Mouse (Mus musculus): Measurements from ENCODE around the gene Exph5. TPM values are rescaled to one million over a fixed set of nuclear protein-coding genes. Genes with fewer than 3 reads are reported as not detected.

The Exph5 gene
- polyA plus RNA-seq, 1 experiment, result 2.6 TPM

DNA sequence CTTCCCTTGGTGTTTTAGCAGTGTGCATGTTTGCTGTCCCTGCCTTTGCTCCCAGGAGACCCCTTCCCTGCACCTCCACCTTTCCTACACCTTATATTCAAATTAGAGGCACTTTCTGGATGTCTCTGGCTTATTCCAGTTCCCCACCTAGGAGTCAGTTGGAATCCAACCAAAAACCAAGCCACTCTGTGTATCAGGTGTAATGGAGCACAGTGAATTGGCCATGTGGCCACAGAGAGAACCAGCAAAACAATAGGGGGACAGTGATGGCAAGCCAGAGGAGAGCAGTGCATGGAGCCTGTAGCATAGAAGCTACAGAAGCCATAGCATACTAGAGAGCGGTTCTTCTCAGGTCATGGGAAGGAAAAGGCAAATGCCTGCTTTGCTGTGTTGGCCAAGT, 11.5 kb downstream of the Exph5 start:
- no peaks in the 10 kb centered on the region for H3K36me3 ChIP-seq (ENCODE audit: control insufficient read depth, insufficient read depth, low read length)
- TF ChIP-seq POLR2A (IDR thresholded peaks at IDR 0.05; ENCODE audit: low read depth, low read length), result no peak
- no peak for TF ChIP-seq CTCF (IDR thresholded peaks at IDR 0.05; ENCODE audit: extremely low read depth, insufficient read length, insufficient replicate concordance, low read depth, low read length)
- WGBS, result 100% methylated on average over 1 of the region's 1 CpGs

DNA sequence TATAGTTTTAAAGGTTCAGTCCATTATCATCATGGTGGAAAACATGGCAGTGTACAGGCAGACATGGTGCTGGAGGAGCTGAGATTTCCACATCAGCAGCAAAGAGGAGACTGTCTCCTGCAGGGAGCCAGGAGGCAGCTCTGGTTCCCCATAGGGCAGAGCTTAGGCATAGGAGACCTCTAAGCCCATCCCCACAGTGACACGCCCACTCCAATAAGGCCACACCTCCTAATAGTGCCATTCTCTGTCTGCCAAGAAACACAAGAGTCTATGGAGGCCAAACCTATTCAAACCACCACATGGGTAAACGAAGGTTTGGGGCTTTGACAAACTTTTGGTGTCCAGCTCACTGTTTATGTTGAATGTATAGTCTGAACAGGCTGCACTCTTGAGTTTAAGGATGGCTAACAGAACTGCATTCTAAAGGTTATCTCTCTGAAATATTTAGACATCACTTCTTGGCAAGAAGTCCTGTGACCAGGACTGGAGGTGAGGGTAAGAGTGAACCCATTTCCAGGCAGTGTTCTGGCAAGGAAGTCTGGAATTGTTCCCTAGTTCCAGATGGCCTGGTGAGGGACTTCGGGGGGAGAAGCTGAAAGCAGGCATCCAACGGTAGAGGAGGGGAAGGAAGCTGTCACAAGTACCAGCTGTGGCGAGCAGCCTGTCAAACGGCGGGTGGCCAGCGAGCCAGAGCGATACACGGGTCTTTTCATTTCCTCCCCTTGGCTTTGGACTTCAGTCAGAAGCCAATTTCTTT, 19.6 kb downstream of the Exph5 start:
- Histone ChIP-seq H3K27me3 (ENCODE audit: control insufficient read depth, insufficient read depth, low read length) (no peaks in the 10 kb centered on the region), H3K36me3 (ENCODE audit: control insufficient read depth, insufficient read depth, low read length) (no peaks in the 10 kb centered on the region), H3K4me3 (ENCODE audit: low read depth, low read length) (no peak overlapping the region), H3K27ac (ENCODE audit: insufficient read depth, low read depth, low read length) (no peak overlapping the region), H3K4me1 (ENCODE audit: control insufficient read depth, insufficient read depth, insufficient read length, low read length) (peaks cover 8% of the 10 kb centered on the region; the same call in 1 of the 2 replicates)
- 63% methylated on average over 10 of the region's 10 CpGs for WGBS
- TF ChIP-seq POLR2A (IDR thresholded peaks at IDR 0.05; ENCODE audit: low read depth, low read length) (no peak), CTCF (IDR thresholded peaks at IDR 0.05; ENCODE audit: extremely low read depth, insufficient read length, insufficient replicate concordance, low read depth, low read length) (no peak)

More for the DNA sequence above, 11.5 kb downstream of the Exph5 start:
- H3K4me1 ChIP-seq (ENCODE audit: control insufficient read depth, insufficient read depth, insufficient read length, low read length), result 0 out of 2 replicates have a peak, but pooled peaks cover 1% of the 10 kb centered on the region
- no peak overlapping the region for H3K4me3 ChIP-seq (ENCODE audit: low read depth, low read length)
- no peaks in the 10 kb centered on the region for H3K27me3 ChIP-seq (ENCODE audit: control insufficient read depth, insufficient read depth, low read length)
- H3K27ac ChIP-seq (ENCODE audit: insufficient read depth, low read depth, low read length), result no peak overlapping the region

DNA sequence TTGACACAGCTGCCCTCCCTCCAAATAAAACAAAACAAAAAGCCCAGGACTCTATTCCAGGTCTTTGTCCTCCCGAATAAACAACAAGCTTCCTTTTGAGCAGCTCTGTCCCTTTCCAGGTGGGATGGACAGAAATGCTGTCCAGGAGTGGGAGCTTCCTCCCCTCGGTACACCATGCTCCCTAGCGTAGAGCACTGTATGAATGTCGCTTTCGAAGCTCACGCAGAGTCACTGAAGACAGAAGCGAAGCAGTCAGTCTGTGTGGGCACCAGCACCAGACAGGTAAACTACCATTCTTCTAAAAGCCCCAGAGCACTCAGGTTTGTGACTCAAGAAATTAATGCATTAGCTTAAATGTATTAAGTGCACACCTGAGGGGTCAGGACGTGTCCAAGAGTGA, 20.2 kb downstream of the Exph5 start:
- TF ChIP-seq POLR2A (IDR thresholded peaks at IDR 0.05; ENCODE audit: low read depth, low read length), result no peak
- no peak for TF ChIP-seq CTCF (IDR thresholded peaks at IDR 0.05; ENCODE audit: extremely low read depth, insufficient read length, insufficient replicate concordance, low read depth, low read length)
- Histone ChIP-seq H3K4me1 (ENCODE audit: control insufficient read depth, insufficient read depth, insufficient read length, low read length) (peaks cover 8% of the 10 kb centered on the region; the same call in 1 of the 2 replicates), H3K27me3 (ENCODE audit: control insufficient read depth, insufficient read depth, low read length) (no peaks in the 10 kb centered on the region), H3K4me3 (ENCODE audit: low read depth, low read length) (no peak overlapping the region), H3K36me3 (ENCODE audit: control insufficient read depth, insufficient read depth, low read length) (no peaks in the 10 kb centered on the region), H3K27ac (ENCODE audit: insufficient read depth, low read depth, low read length) (no peak overlapping the region)
- WGBS, result 84% methylated on average over 8 of the region's 8 CpGs

- Histone ChIP-seq H3K4me3 (ENCODE audit: low read depth, low read length) (no peak overlapping the region), H3K36me3 (ENCODE audit: control insufficient read depth, insufficient read depth, low read length) (no peaks in the 10 kb centered on the region), H3K27ac (ENCODE audit: insufficient read depth, low read depth, low read length) (peak overlapping the region; percentile 42), H3K4me1 (ENCODE audit: control insufficient read depth, insufficient read depth, insufficient read length, low read length) (peaks cover 17% of the 10 kb centered on the region; the same call in 1 of the 2 replicates), H3K27me3 (ENCODE audit: control insufficient read depth, insufficient read depth, low read length) (no peaks in the 10 kb centered on the region)
- TF ChIP-seq CTCF (IDR thresholded peaks at IDR 0.05; ENCODE audit: extremely low read depth, insufficient read length, insufficient replicate concordance, low read depth, low read length) (no peak), POLR2A (IDR thresholded peaks at IDR 0.05; ENCODE audit: low read depth, low read length) (no peak)
- WGBS, result 29% methylated on average over 10 of the region's 10 CpGs
These were observed 22.2 kb downstream of the Exph5 start for GRCm38 (mm10) chr9:53323419-53324251.

- WGBS, result 43% methylated on average over 4 of the region's 4 CpGs
- H3K27ac ChIP-seq (ENCODE audit: insufficient read depth, low read depth, low read length), result no peak overlapping the region
- no peak overlapping the region for H3K4me3 ChIP-seq (ENCODE audit: low read depth, low read length)
- no peaks in the 10 kb centered on the region for H3K36me3 ChIP-seq (ENCODE audit: control insufficient read depth, insufficient read depth, low read length)
- peaks cover 29% of the 10 kb centered on the region; the same call in 1 of the 2 replicates for H3K4me1 ChIP-seq (ENCODE audit: control insufficient read depth, insufficient read depth, insufficient read length, low read length)
- no peak for TF ChIP-seq POLR2A (IDR thresholded peaks at IDR 0.05; ENCODE audit: low read depth, low read length)
- no peak for TF ChIP-seq CTCF (IDR thresholded peaks at IDR 0.05; ENCODE audit: extremely low read depth, insufficient read length, insufficient replicate concordance, low read depth, low read length)
- H3K27me3 ChIP-seq (ENCODE audit: control insufficient read depth, insufficient read depth, low read length), result no peaks in the 10 kb centered on the region
These were observed 24.1 kb downstream of the Exph5 start for GRCm38 (mm10) chr9:53325363-53326090.

GRCm38 (mm10) chr9:53328203-53328602, 26.7 kb downstream of the Exph5 start:
- 88% methylated on average over 2 of the region's 2 CpGs for WGBS
- peaks cover 35% of the 10 kb centered on the region; the same call in 1 of the 2 replicates for H3K4me1 ChIP-seq (ENCODE audit: control insufficient read depth, insufficient read depth, insufficient read length, low read length)
- peak overlapping the region; percentile 67; the same call in 1 of the 2 replicates for H3K27ac ChIP-seq (ENCODE audit: insufficient read depth, low read depth, low read length)
- no peaks in the 10 kb centered on the region for H3K27me3 ChIP-seq (ENCODE audit: control insufficient read depth, insufficient read depth, low read length)
- no peaks in the 10 kb centered on the region for H3K36me3 ChIP-seq (ENCODE audit: control insufficient read depth, insufficient read depth, low read length)
- TF ChIP-seq POLR2A (IDR thresholded peaks at IDR 0.05; ENCODE audit: low read depth, low read length) (no peak), CTCF (IDR thresholded peaks at IDR 0.05; ENCODE audit: extremely low read depth, insufficient read length, insufficient replicate concordance, low read depth, low read length) (no peak)
- no peak overlapping the region for H3K4me3 ChIP-seq (ENCODE audit: low read depth, low read length)
